Mouse (Mus musculus) stomach, postnatal 0 days (tissue): ENCODE measurements around the gene Prim2. TPM values are rescaled to one million over a fixed set of nuclear protein-coding genes. Genes with fewer than 3 reads are reported as not detected.
"Not testable (repeated sequence)": the region's sequence is repeated elsewhere in the genome, so short reads cannot be mapped to it uniquely, and the experiment has no call there.

Experiments
- ATAC-seq: fragments of 200-750 bp; cut with Nextera tagmentation; 2 replicates; pipeline ENCODE4 v1.8.0; 2017; ENCODE audit not compliant: low FRiP score, low TSS enrichment
- DNase-seq: peaks from one replicate; pipeline ENCODE4 v3.0.0-alpha.2; 2016; ENCODE audit warnings: low spot score
- H3K27ac ChIP-seq: fragments of 300-500 bp; sonication (generic); replicated peaks from 2 replicates; pipeline ENCODE4 v1.5.1; 2014; ENCODE audit warnings: mild to moderate bottlenecking, control low read depth
- H3K27me3 ChIP-seq: fragments of 300-500 bp; sonication (generic); 2 replicates; pipeline ENCODE4 v1.6.1; 2014; ENCODE audit warnings: low read length; ENCODE audit not compliant: control insufficient read depth, insufficient read depth
- H3K36me3 ChIP-seq: fragments of 300-500 bp; sonication (generic); 2 replicates; pipeline ENCODE4 v1.6.1; 2014; ENCODE audit warnings: low read length, mixed read lengths; ENCODE audit not compliant: control insufficient read depth, insufficient read depth
- H3K4me1 ChIP-seq: fragments of 300-500 bp; sonication (generic); replicated peaks from 2 replicates; pipeline ENCODE4 v1.6.1; 2014; ENCODE audit warnings: antibody characterized with exemption; ENCODE audit not compliant: control insufficient read depth, insufficient read depth
- H3K4me2 ChIP-seq: fragments of 300-500 bp; sonication (generic); replicated peaks from 2 replicates; pipeline ENCODE4 v1.6.1; 2014; ENCODE audit warnings: low read depth, mild to moderate bottlenecking, control low read depth, moderate library complexity
- H3K4me3 ChIP-seq: fragments of 300-500 bp; sonication (generic); 2 replicates; pipeline ENCODE4 v1.5.1; 2014; ENCODE audit warnings: low read depth, low read length, control low read depth
- H3K9ac ChIP-seq: fragments of 300-500 bp; sonication (generic); 2 replicates; pipeline ENCODE4 v1.6.1; 2014; ENCODE audit warnings: mild to moderate bottlenecking, low read length, control low read depth, mixed read lengths
- H3K9me3 ChIP-seq: fragments of 300-500 bp; sonication (generic); 2 replicates; pipeline ENCODE4 v1.6.1; 2016; ENCODE audit warnings: low read length; ENCODE audit not compliant: control insufficient read depth
- CTCF ChIP-seq: IDR thresholded peaks from 2 replicates; pipeline ENCODE4 v1.5.1; 2016; ENCODE audit warnings: antibody characterized with exemption, low read depth, mild to moderate bottlenecking, moderate library complexity
- EP300 ChIP-seq: optimal IDR thresholded peaks from 2 replicates; pipeline ENCODE3; 2016; ENCODE audit warnings: antibody characterized with exemption
- whole genome bisulfite sequencing: fragments of 180-500 bp; shearing (Covaris S2); extraction: QIAGEN DNeasy Blood & Tissue Kit; methylation state at CpG from one replicate; pipeline ENCODE4 v1.1.7; 2014; 5-methylcytosine and 5-hydroxymethylcytosine counted together
- polyA plus RNA-seq: library from polyadenylated mRNA; unstranded; fragments of >200 nt; fragmentation: Nextera tagmentation; extraction: Ambion mirVana; gene quantifications from 2 replicates; pipeline ENCODE4 v1.2.1, GENCODE M21; 2015

Prim2 gene
- polyA plus RNA-seq, 1 experiment from 2014 or later = 13.1 TPM

DNA sequence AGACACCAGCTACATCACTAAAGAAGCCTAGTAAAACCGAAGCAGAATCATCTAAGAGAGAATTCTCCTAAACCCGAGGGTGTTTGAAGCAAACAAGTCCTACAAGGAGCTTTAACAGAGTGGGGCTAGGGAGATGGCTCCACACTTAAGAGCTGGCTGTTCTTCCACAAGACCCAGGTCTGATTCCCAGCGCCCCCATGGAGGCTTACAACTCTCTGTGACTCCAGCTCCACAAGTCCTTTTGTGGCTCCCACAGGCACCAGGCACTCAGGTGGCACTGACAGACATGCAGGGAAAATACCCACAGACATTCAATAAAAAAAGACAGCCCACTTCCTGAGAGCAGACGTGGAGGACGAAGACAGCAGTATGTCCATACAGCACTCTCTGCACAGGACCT is 29.5 kb downstream of the Prim2 start:
- Histone ChIP-seq H3K4me3 (no peak overlapping the region), H3K9me3 (no peaks in the 10 kb centered on the region; the same call in 1 of the 2 replicates), H3K4me2 (no peak overlapping the region), H3K9ac (no peak overlapping the region), H3K4me1 (no peaks in the 10 kb centered on the region), H3K36me3 (no peaks in the 10 kb centered on the region; the same call in 1 of the 2 replicates), H3K27ac (no peak overlapping the region), H3K27me3 (no peaks in the 10 kb centered on the region)
- WGBS = over 99% methylated on average over 5 of the region's 5 CpGs
- no peak for DNase-seq
- TF ChIP-seq EP300 (no peak), CTCF (no peak)
- ATAC-seq = no peak

DNA sequence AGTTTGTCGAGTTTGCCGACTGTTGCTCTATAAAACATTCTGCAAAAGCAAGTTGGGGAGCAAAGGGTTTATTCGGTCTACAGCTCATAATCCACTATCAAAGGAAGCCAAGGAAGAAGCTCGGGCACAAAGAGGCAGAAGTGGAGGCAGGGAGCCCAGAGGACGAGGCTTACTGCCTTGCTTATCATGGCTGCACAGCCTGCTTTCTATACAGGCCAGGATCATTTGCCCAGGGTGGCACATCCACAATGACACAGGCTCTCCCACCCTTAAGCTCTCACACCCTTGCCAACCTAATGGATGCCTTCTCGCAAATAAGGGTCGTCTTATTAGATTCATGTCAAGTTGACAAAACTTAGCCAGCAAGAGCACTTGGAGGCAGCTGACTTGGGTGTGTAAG is 30.4 kb downstream of the Prim2 start:
- Histone ChIP-seq H3K27me3 (no peaks in the 10 kb centered on the region), H3K4me3 (no peak overlapping the region), H3K9me3 (no peaks in the 10 kb centered on the region; the same call in 1 of the 2 replicates), H3K36me3 (no peaks in the 10 kb centered on the region; the same call in 1 of the 2 replicates), H3K27ac (no peak overlapping the region), H3K4me2 (no peak overlapping the region), H3K9ac (no peak overlapping the region), H3K4me1 (no peaks in the 10 kb centered on the region)
- no peak for TF ChIP-seq EP300
- no peak for TF ChIP-seq CTCF
- WGBS = 89% methylated on average over 7 of the region's 7 CpGs
- ATAC-seq (no peak), DNase-seq (no peak)

GRCm38 (mm10) chr1:33637827-33638226 is 31.8 kb downstream of the Prim2 start:
- TF ChIP-seq EP300 = no peak
- TF ChIP-seq CTCF = no peak
- no peaks in the 10 kb centered on the region; the same call in 1 of the 2 replicates for H3K36me3 ChIP-seq
- WGBS = 97% methylated on average over 13 of the region's 14 CpGs
- no peaks in the 10 kb centered on the region for H3K27me3 ChIP-seq
- H3K4me2 ChIP-seq = no peak overlapping the region
- no peak overlapping the region for H3K4me3 ChIP-seq
- no peak overlapping the region for H3K9ac ChIP-seq
- ATAC-seq = 0 out of 2 replicates have a peak, but pooled peaks have one; percentile 12
- H3K4me1 ChIP-seq = no peaks in the 10 kb centered on the region
- no peak for DNase-seq
- no peak overlapping the region for H3K27ac ChIP-seq
- H3K9me3 ChIP-seq = no peaks in the 10 kb centered on the region; the same call in 1 of the 2 replicates

GRCm38 (mm10) chr1:33636421-33637195 is 33.0 kb downstream of the Prim2 start:
- Histone ChIP-seq H3K4me1 (no peaks in the 10 kb centered on the region), H3K27me3 (no peaks in the 10 kb centered on the region), H3K27ac (no peak overlapping the region), H3K36me3 (no peaks in the 10 kb centered on the region; the same call in 1 of the 2 replicates), H3K4me3 (no peak overlapping the region), H3K4me2 (no peak overlapping the region), H3K9ac (no peak overlapping the region), H3K9me3 (no peaks in the 10 kb centered on the region; the same call in 1 of the 2 replicates)
- ATAC-seq = no peak
- DNase-seq = no peak
- TF ChIP-seq EP300 (no peak), CTCF (no peak)
- 90% methylated on average over 10 of the region's 10 CpGs for WGBS

DNA sequence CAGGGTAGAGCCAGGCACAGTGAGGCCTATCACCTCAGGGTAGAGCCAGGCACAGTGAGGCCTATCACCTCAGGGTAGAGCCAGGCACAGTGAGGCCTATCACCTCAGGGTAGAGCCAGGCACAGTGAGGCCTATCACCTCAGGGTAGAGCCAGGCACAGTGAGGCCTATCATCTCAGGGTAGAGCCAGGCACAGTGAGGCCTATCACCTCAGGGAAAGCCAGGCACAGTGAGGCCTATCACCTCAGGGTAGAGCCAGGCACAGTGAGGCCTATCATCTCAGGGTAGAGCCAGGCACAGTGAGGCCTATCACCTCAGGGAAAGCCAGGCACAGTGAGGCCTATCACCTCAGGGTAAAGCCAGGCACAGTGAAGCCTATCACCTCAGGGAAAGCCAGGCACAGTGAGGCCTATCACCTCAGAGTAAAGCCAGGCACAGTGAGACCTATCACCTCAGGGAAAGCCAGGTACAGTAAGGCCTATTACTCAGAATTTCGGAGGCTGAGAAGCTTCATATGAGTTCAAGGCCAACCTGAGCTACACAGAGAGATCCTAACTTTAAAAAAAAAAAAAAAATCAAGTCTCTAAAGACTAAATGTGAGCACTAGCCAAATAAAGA is 38.5 kb downstream of the Prim2 start:
- H3K9ac ChIP-seq, H3K4me2 ChIP-seq, H3K27me3 ChIP-seq, DNase-seq, ATAC-seq, H3K4me1 ChIP-seq, H3K27ac ChIP-seq, H3K4me3 ChIP-seq, H3K9me3 ChIP-seq, H3K36me3 ChIP-seq: not testable (repeated sequence)
- WGBS = 90% methylated on average over 1 of the region's 1 CpGs

GRCm38 (mm10) chr1:33627803-33628202 is 41.8 kb downstream of the Prim2 start:
- Histone ChIP-seq H3K4me2 (no peak overlapping the region), H3K27me3 (no peaks in the 10 kb centered on the region), H3K4me3 (no peak overlapping the region), H3K36me3 (0 out of 2 replicates have a peak, but pooled peaks cover 4% of the 10 kb centered on the region), H3K9me3 (no peaks in the 10 kb centered on the region), H3K4me1 (no peaks in the 10 kb centered on the region), H3K9ac (no peak overlapping the region), H3K27ac (no peak overlapping the region)
- no peak for ATAC-seq
- WGBS = 72% methylated on average over 6 of the region's 6 CpGs
- TF ChIP-seq EP300 (no peak), CTCF (peak; percentile 46)
- no peak for DNase-seq
